Mouse (Mus musculus) megakaryocyte, embryonic 14.5 days (primary cell): ENCODE measurements at regions not wholly inside any gene's neighbourhood (a gene's known extent, or its start where the extent isn't known, plus 50 kb on each side); places are given as distances from the start of the nearest gene placed in this dataset.

Experiments used
- H3K27me3 ChIP-seq: replicated peaks from 2 replicates; pipeline ENCODE3; 2012; ENCODE audit warnings: inconsistent platforms
- H3K36me3 ChIP-seq: replicated peaks from 2 replicates; pipeline ENCODE3; 2012; ENCODE audit warnings: low read length, inconsistent platforms, mixed read lengths
- H3K4me1 ChIP-seq: 2 replicates; pipeline ENCODE4 v1.6.1; 2012; ENCODE audit warnings: inconsistent platforms
- H3K4me3 ChIP-seq: replicated peaks from 2 replicates; pipeline ENCODE3; 2012; ENCODE audit warnings: moderate library complexity, mild to moderate bottlenecking, inconsistent platforms
- H3K9me3 ChIP-seq: 2 replicates; pipeline ENCODE4 v1.6.1; 2012; ENCODE audit warnings: inconsistent platforms
- FLI1 ChIP-seq: IDR thresholded peaks from 2 replicates; pipeline ENCODE4 v1.6.1; 2012; ENCODE audit warnings: low read length, inconsistent platforms, mixed read lengths
- GATA1 ChIP-seq: IDR thresholded peaks from 3 replicates; pipeline ENCODE4 v1.6.1; 2012; ENCODE audit warnings: mixed read lengths, low read length, inconsistent platforms, borderline replicate concordance

GRCm38 (mm10) chr5:77469236-77469766 lies 61.5 kb upstream of the Igfbp7 start:
- Histone ChIP-seq H3K27me3 (peaks cover 4% of the 10 kb centered on the region), H3K9me3 (no peaks in the 10 kb centered on the region), H3K4me1 (peaks cover 4% of the 10 kb centered on the region; the same call in 1 of the 2 replicates), H3K36me3 (no peaks in the 10 kb centered on the region), H3K4me3 (no peak overlapping the region)
- TF ChIP-seq GATA1 = no peak
- no peak for TF ChIP-seq FLI1

DNA sequence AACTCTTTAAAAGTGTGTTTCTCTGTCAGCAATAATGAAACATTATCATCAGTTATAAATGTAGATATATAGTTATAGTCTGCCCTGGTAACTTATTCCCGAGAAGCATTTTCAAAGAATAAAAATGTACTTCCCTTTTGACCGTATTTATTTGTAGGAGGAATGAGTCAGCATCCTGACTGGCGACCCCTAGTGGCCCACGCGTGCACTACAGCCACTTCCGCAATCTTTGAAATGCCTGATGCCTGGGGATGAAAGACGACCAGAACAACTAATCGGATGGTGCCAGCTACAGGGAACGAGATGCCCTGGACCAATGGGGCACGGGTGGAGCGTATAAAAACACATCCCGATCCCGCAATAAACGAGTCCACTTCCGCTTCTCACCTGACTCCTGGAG lies 60.6 kb upstream of the Igfbp7 start:
- H3K4me1 ChIP-seq = peaks cover 8% of the 10 kb centered on the region
- H3K4me3 ChIP-seq = no peak overlapping the region
- no peaks in the 10 kb centered on the region for H3K9me3 ChIP-seq

GRCm38 (mm10) chr5:77464851-77465548 lies 57.2 kb upstream of the Igfbp7 start:
- H3K9me3 ChIP-seq = no peaks in the 10 kb centered on the region

More for the DNA sequence above, 60.6 kb upstream of the Igfbp7 start:
- Histone ChIP-seq H3K27me3 (peaks cover 4% of the 10 kb centered on the region), H3K36me3 (no peaks in the 10 kb centered on the region)
- TF ChIP-seq GATA1 (no peak), FLI1 (no peak)

DNA sequence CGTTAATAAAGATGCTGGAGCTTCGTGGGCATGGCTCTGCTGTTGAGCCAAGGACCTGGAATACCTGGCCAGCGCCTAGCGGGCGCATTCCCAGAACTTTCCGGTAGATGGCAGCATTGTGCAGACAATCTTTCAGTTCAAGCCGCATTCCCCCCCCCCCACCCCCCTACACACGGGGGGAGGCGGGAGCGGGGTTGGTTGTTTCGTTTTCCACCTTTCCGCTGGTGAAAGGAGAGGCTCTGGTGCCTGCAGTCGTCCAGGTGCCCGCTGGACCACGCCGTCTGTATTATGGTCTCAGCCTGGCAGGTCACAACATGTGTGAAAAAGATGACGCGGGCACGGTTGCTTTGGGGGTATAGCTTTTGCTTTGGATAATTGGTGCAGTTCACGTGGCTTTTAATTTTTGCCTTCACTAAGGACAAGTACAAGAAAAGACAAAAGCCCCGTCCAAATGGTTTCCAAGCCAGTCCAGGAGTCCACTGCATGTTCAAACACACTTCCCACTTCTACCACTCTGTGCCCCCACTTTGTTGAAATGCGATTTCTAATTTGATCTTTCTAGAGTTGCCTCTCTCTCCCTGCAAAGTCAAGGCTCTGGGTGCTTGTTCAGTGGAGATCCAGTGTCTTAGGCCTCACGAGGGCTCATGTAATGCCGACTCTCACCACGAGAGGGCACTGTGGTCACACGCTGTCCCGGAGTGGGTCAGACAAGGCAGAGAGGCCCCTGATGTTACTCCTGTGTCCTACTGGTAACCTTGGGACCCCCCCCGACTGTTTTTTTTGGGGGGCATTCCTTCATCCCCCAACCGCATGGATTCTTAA lies 52.3 kb upstream of the Igfbp7 start:
- Histone ChIP-seq H3K4me1 (peaks cover 19% of the 10 kb centered on the region), H3K36me3 (no peaks in the 10 kb centered on the region), H3K4me3 (peak overlapping the region; percentile 95), H3K27me3 (peaks cover 4% of the 10 kb centered on the region), H3K9me3 (no peaks in the 10 kb centered on the region)
- TF ChIP-seq GATA1 (no peak), FLI1 (no peak)

More at GRCm38 (mm10) chr5:77464851-77465548, 57.2 kb upstream of the Igfbp7 start:
- H3K36me3 ChIP-seq = no peaks in the 10 kb centered on the region
- no peak for TF ChIP-seq GATA1
- TF ChIP-seq FLI1 = no peak
- no peak overlapping the region for H3K4me3 ChIP-seq
- H3K27me3 ChIP-seq = peaks cover 4% of the 10 kb centered on the region
- H3K4me1 ChIP-seq = peaks cover 15% of the 10 kb centered on the region
